Mouse (Mus musculus) G1E (cell line): ENCODE results near the gene Rgs10.

Experiments used
- CTCF ChIP-seq: IDR thresholded peaks from 2 replicates; pipeline ENCODE4 v1.5.1; 2012; ENCODE audit warnings: low read depth, low read length, inconsistent platforms, mixed read lengths
- POLR2AphosphoS5 ChIP-seq: IDR thresholded peaks from 2 replicates; pipeline ENCODE4 v1.6.1; 2012; ENCODE audit warnings: low read depth, low read length, inconsistent platforms; ENCODE audit not compliant: insufficient replicate concordance
- TAL1 ChIP-seq: conservative IDR thresholded peaks from 2 replicates; pipeline ENCODE4 v1.6.1; 2012; ENCODE audit warnings: low read depth, low read length, inconsistent platforms, mixed read lengths

GRCm38 (mm10) chr7:128421701-128422100, 3.1 kb upstream of the Rgs10 start:
- no peak for TF ChIP-seq POLR2AphosphoS5
- no peak for TF ChIP-seq CTCF
- no peak for TF ChIP-seq TAL1
